Mouse (Mus musculus) cerebellum, adult 11-12 months (tissue): ENCODE results near the gene G6pc2.

ENCODE experiments used
- DNase-seq: peaks from one replicate; pipeline ENCODE4 v3.0.0; 2022

Gene G6pc2

GRCm38 (mm10) chr2:69244924-69245323 lies 34.1 kb downstream of the G6pc2 start:
- DNase-seq: no peak

DNA sequence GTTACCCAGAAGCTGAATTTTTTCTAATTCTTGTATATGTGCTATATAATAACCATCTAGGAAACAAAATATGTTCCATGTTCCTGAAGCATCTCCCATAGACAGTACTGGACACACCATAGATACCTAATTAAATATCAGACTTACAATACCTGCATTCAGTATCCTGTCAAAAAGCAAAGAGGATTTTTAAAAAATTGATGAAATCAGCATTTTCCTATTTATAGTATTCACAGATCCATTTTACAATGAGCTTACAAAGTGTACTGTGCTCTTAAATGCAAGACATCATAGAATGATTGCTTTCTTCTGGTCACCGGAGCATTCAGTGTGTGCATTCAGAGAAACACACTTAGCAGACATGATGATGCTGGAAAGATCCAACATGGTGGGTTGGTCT lies 36.2 kb downstream of the G6pc2 start:
- no peak for DNase-seq

DNA sequence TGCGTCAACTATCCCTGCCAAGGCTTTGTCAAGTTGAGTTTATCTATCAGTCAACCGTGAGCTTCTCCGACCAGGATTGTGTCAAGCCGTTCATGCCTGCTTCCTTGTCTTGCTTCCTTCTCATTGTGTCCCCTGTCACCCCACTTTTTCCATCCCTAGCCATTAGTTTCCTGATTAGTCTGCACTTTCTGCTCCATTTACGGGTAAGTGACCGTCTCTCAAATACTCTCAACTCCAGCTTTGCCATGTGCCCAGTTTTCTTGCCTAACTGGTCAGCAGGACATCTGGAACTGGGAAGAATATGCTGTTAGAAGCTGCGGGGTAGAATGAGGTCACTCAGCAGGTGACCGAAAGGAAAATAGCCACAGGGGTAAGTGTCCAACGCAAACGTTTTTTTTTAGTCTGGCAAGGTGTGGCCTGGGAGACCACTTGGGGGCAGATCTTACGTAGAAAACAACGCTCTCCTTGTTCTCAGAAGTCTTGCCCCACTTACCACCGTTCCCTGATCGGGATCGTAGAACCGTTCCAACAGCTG lies 37.4 kb downstream of the G6pc2 start:
- DNase-seq: peak; percentile 7

GRCm38 (mm10) chr2:69264069-69264618 lies 53.3 kb downstream of the G6pc2 start:
- DNase-seq: no peak

DNA sequence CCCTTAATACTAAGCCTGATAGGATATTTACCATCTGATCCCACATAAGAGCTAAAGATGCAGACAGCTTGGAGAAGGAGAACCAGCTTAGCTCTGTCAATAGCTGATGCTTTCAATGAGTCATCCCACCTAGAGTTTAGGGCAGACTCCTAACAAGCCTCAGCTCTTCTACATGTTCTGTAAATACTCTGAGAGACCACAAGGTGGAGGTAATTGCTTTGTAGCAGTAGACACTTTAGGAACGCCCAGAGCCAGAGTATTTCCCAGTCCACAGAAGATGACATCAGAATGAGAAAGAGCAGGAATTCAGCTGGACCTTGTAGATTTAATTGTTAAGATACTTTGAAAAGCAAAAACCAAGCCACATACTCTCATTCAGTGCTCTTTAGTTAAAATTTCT lies 65.0 kb downstream of the G6pc2 start:
- no peak for DNase-seq
